In genomic region chr3:55758297-55758696, GRCm38 (mm10) we compare ENCODE assay signal across 12 mouse cellular contexts. TPM values are rescaled to one million over a fixed set of nuclear protein-coding genes. Genes with fewer than 3 reads are reported as not detected.
DNase-seq lines count a peak whose midpoint lies in the region; ATAC-seq lines count a peak whose summit lies in the region.
"Had no signal": no experiment of that assay in that cellular context is flagged by ENCODE, and none has a peak within 500 bp of the region (broad histone marks: within the 10 kb centered on the region; RNA-seq: fewer than 3 reads in every experiment).

No protein-coding gene starts in this region.

- ATAC-seq in hindbrain, embryonic 13.5 days (ENCODE audit: low FRiP score) = no peak

- no peak overlapping the region for H3K9ac ChIP-seq in hindbrain, embryonic 13.5 days
- H3K9ac ChIP-seq: embryonic facial prominence, embryonic 13.5 days had no signal

- DNase-seq in hindbrain, embryonic 10.5 days (ENCODE audit: low spot score) = no peak
- DNase-seq in thymus, postnatal 14 days = peak; percentile 13
- DNase-seq in thymus, postnatal 36 days = no peak
- DNase-seq in cerebellum, postnatal 14 days = peak; percentile 71 to 75
- DNase-seq in retina, embryonic 14.5 days (ENCODE audit: low spot score) = peak; percentile 45
- no peak for DNase-seq in layer of hippocampus, adult 9-10 months (ENCODE audit: low spot score)
- DNase-seq in layer of hippocampus, adult 18-20 months (ENCODE audit: low spot score in 2 of 2) = no peak
- DNase-seq: kidney, postnatal 36 days had no signal

- no peak overlapping the region for H3K4me2 ChIP-seq in hindbrain, embryonic 13.5 days
- H3K4me2 ChIP-seq: embryonic facial prominence, embryonic 13.5 days had no signal

- peaks cover 42% of the 10 kb centered on the region for H3K4me1 ChIP-seq in hindbrain, embryonic 13.5 days (replicated peaks)
- H3K4me1 ChIP-seq in hindbrain, embryonic 10.5 days (replicated peaks) = peaks cover 31% of the 10 kb centered on the region

- no peaks in the 10 kb centered on the region for H3K9me3 ChIP-seq in hindbrain, embryonic 13.5 days
- H3K9me3 ChIP-seq in hindbrain, embryonic 10.5 days = no peaks in the 10 kb centered on the region
- H3K9me3 ChIP-seq: embryonic facial prominence, embryonic 13.5 days; megakaryocyte, embryonic 14.5 days had no signal

- no peaks in the 10 kb centered on the region for H3K27me3 ChIP-seq in hindbrain, embryonic 13.5 days
- H3K27me3 ChIP-seq in hindbrain, embryonic 10.5 days (ENCODE audit: insufficient read depth, poor library complexity, severe bottlenecking) = peaks cover 31% of the 10 kb centered on the region
- H3K27me3 ChIP-seq: embryonic facial prominence, embryonic 13.5 days; megakaryocyte, embryonic 14.5 days had no signal

- H3K4me3 ChIP-seq in hindbrain, embryonic 13.5 days = no peak overlapping the region
- H3K4me3 ChIP-seq in hindbrain, embryonic 10.5 days = no peak overlapping the region
- H3K4me3 ChIP-seq: embryonic facial prominence, embryonic 13.5 days; megakaryocyte, embryonic 14.5 days had no signal

- 61% methylated on average over 8 of the region's 8 CpGs for WGBS in hindbrain, embryonic 13.5 days
- 75% methylated on average over 8 of the region's 8 CpGs for WGBS in hindbrain, embryonic 10.5 days

- H3K36me3 ChIP-seq in hindbrain, embryonic 13.5 days = no peaks in the 10 kb centered on the region
- H3K36me3 ChIP-seq in hindbrain, embryonic 10.5 days = no peaks in the 10 kb centered on the region
- H3K36me3 ChIP-seq: embryonic facial prominence, embryonic 13.5 days had no signal

- H3K27ac ChIP-seq in hindbrain, embryonic 13.5 days = peak overlapping the region; percentile 64
- H3K27ac ChIP-seq in hindbrain, embryonic 10.5 days = no peak overlapping the region
- H3K27ac ChIP-seq: embryonic facial prominence, embryonic 13.5 days had no signal

RNA-seq across cellular contexts. Expression of gene Mab21l1, which starts 24.0 kb away (rescaled TPM):
- polyA plus RNA-seq in hindbrain, embryonic 13.5 days (2015; fragmentation: Nextera tagmentation; extraction: Ambion mirVana) = 167 and 174 TPM in 2 replicates
- polyA plus RNA-seq in hindbrain, embryonic 10.5 days (2016; fragmentation: Nextera tagmentation; extraction: Ambion mirVana) = 26.8 and 57.6 TPM in 2 replicates
- under 1 TPM; 0.38 to 0.77 TPM for total RNA-seq in layer of hippocampus, adult 18-20 months (2021)
- total RNA-seq: MEL had no signal

Comparison
In these comparisons a context has a peak if more than half of its experiments do, and no peak if none do; other contexts are left out.
1. DNase-seq: peak in thymus, postnatal 14 days (single experiment), cerebellum, postnatal 14 days (2 of 2) and retina, embryonic 14.5 days (single experiment); none in hindbrain, embryonic 10.5 days (single experiment), thymus, postnatal 36 days (0 of 2), layer of hippocampus, adult 9-10 months (single experiment) and layer of hippocampus, adult 18-20 months (0 of 2).